ENCODE assay signal across 9 mouse cellular contexts in the genomic region with DNA sequence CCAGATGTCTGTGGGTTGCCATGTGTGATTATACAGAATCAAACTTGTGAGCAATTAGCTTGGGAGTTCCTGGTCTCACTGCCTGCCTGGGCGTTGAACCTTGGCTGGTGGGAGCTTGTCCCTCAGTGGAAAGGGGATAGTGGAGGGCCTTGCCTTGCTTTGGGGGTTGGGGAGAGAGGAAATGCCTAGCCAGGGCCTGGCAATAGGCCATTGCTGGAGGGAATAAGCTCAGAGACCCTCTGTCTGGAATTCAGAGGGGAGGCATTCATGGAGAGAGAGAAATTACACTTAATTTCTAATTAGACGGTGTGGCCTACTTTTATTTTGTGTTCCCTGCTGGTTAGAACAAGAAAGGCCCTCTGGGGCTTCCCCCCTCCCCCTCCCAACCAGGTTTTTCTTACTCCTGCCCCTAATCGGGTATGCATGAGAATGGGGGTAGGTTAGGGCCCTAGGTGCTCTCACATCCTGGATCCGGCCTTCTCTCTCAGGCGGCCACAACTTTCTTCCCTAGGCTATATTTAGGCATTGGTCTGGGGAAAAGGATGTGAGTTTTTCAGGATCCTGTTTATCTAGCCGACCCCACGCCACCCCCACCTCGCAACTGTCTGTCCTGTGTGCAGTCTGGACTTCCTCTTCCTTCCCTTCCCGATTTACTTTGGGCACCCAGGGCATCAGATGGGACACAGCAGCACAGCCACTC. TPM values are rescaled to one million over a fixed set of nuclear protein-coding genes. Genes with fewer than 3 reads are reported as not detected.
A peak's percentile ranks its signal among the peaks of the same experiment; 100 is the strongest.
DNase-seq lines count a peak whose midpoint lies in the region; ATAC-seq lines count a peak whose summit lies in the region.
"Had no signal": no experiment of that assay in that cellular context is flagged by ENCODE, and none has a peak within 500 bp of the region (broad histone marks: within the 10 kb centered on the region; RNA-seq: fewer than 3 reads in every experiment).

No protein-coding gene starts in this region.

- 64% methylated on average over 9 of the region's 9 CpGs for WGBS in midbrain, embryonic 12.5 days
- 67% methylated on average over 9 of the region's 9 CpGs for WGBS in midbrain, embryonic 10.5 days
- 34% methylated on average over 9 of the region's 9 CpGs for WGBS in forebrain, embryonic 14.5 days
- WGBS in neural tube, embryonic 13.5 days = 38% methylated on average over 9 of the region's 9 CpGs

- peaks cover 15% of the 10 kb centered on the region for H3K36me3 ChIP-seq in midbrain, embryonic 12.5 days
- H3K36me3 ChIP-seq in midbrain, embryonic 10.5 days = peaks cover 32% of the 10 kb centered on the region
- H3K36me3 ChIP-seq in forebrain, embryonic 14.5 days (ENCODE audit: control insufficient read depth, insufficient read depth, low read length) = peaks cover 28% of the 10 kb centered on the region
- H3K36me3 ChIP-seq in neural tube, embryonic 13.5 days = peaks cover 32% of the 10 kb centered on the region

- no peaks in the 10 kb centered on the region for H3K9me3 ChIP-seq in midbrain, embryonic 12.5 days
- no peaks in the 10 kb centered on the region for H3K9me3 ChIP-seq in midbrain, embryonic 10.5 days (replicated peaks)
- no peaks in the 10 kb centered on the region for H3K9me3 ChIP-seq in forebrain, embryonic 14.5 days (replicated peaks; ENCODE audit: control insufficient read depth, low read length)
- H3K9me3 ChIP-seq in neural tube, embryonic 13.5 days = no peaks in the 10 kb centered on the region

- H3K27me3 ChIP-seq in midbrain, embryonic 12.5 days = no peaks in the 10 kb centered on the region
- H3K27me3 ChIP-seq in midbrain, embryonic 10.5 days (ENCODE audit: low read depth, poor library complexity, severe bottlenecking) = no peaks in the 10 kb centered on the region
- H3K27me3 ChIP-seq in forebrain, embryonic 14.5 days (replicated peaks; ENCODE audit: control insufficient read depth, insufficient read depth, low read length) = no peaks in the 10 kb centered on the region
- no peaks in the 10 kb centered on the region for H3K27me3 ChIP-seq in neural tube, embryonic 13.5 days

- no peak for ATAC-seq in midbrain, embryonic 12.5 days (ENCODE audit: low FRiP score, low read depth)
- peak; percentile 60; the same call in 1 of the 2 replicates for ATAC-seq in forebrain, embryonic 14.5 days
- ATAC-seq in neural tube, embryonic 13.5 days (ENCODE audit: low read depth) = no peak

- no peak overlapping the region for H3K4me2 ChIP-seq in midbrain, embryonic 12.5 days (replicated peaks)
- H3K4me2 ChIP-seq in forebrain, embryonic 14.5 days (ENCODE audit: low read length) = no peak overlapping the region
- no peak overlapping the region for H3K4me2 ChIP-seq in neural tube, embryonic 13.5 days

- no peak overlapping the region for H3K4me3 ChIP-seq in midbrain, embryonic 12.5 days
- no peak overlapping the region for H3K4me3 ChIP-seq in midbrain, embryonic 10.5 days
- H3K4me3 ChIP-seq in forebrain, embryonic 14.5 days (ENCODE audit: low read depth, low read length) = no peak overlapping the region
- H3K4me3 ChIP-seq in neural tube, embryonic 13.5 days = no peak overlapping the region

- DNase-seq in midbrain, embryonic 10.5 days (ENCODE audit: low spot score) = no peak
- peak; percentile 74 for DNase-seq in forebrain, embryonic 14.5 days (ENCODE audit: low spot score)
- DNase-seq in kidney, postnatal 25 days = peak; percentile 63 to 76
- no peak for DNase-seq in cerebellum, postnatal 25 days
- no peak for DNase-seq in ovary, postnatal 10 days (ENCODE audit: low spot score)
- DNase-seq in right cerebral cortex, postnatal 4 days = no peak
- DNase-seq: thymus, postnatal 14 days had no signal

- peaks cover 6% of the 10 kb centered on the region; the same call in 1 of the 2 replicates for H3K4me1 ChIP-seq in midbrain, embryonic 12.5 days
- peaks cover 15% of the 10 kb centered on the region for H3K4me1 ChIP-seq in midbrain, embryonic 10.5 days
- H3K4me1 ChIP-seq in forebrain, embryonic 14.5 days (ENCODE audit: control insufficient read depth, insufficient read depth, low read length) = no peaks in the 10 kb centered on the region; the same call in 1 of the 2 replicates
- peaks cover 34% of the 10 kb centered on the region for H3K4me1 ChIP-seq in neural tube, embryonic 13.5 days (replicated peaks)

- no peak overlapping the region for H3K9ac ChIP-seq in midbrain, embryonic 12.5 days (replicated peaks)
- no peak overlapping the region for H3K9ac ChIP-seq in forebrain, embryonic 14.5 days (ENCODE audit: low read length)
- no peak overlapping the region for H3K9ac ChIP-seq in neural tube, embryonic 13.5 days

- H3K27ac ChIP-seq in midbrain, embryonic 12.5 days (replicated peaks) = 0 out of 2 replicates have a peak overlapping the region, but pooled peaks have one; percentile 15
- no peak overlapping the region; the same call in 1 of the 2 replicates for H3K27ac ChIP-seq in midbrain, embryonic 10.5 days (replicated peaks)
- peak overlapping the region; percentile 27; the same call in 1 of the 2 replicates for H3K27ac ChIP-seq in forebrain, embryonic 14.5 days (ENCODE audit: low read depth, low read length)
- H3K27ac ChIP-seq in neural tube, embryonic 13.5 days (replicated peaks) = peak overlapping the region; percentile 57

RNA-seq across cellular contexts. Expression of gene Gm10277, which starts 11.7 kb away (rescaled TPM):
- polyA plus RNA-seq in midbrain, embryonic 12.5 days (2016; fragmentation: Nextera tagmentation; extraction: Ambion mirVana) = 2.2 and 2.8 TPM in 2 replicates
- 1.4 and 1.5 TPM in 2 replicates for polyA plus RNA-seq in midbrain, embryonic 10.5 days (2016; fragmentation: Nextera tagmentation; extraction: Ambion mirVana)
- polyA plus RNA-seq in forebrain, embryonic 14.5 days (2014; fragmentation: Nextera tagmentation; extraction: Ambion mirVana) = 0.55 and 0.85 TPM in 2 replicates
- 1.7 and 2.8 TPM in 2 replicates for polyA plus RNA-seq in neural tube, embryonic 13.5 days (2015; fragmentation: Nextera tagmentation; extraction: Ambion mirVana)

RNA-seq across cellular contexts. Expression of gene Myo18a, which starts 12.8 kb away (rescaled TPM):
- polyA plus RNA-seq in midbrain, embryonic 12.5 days (2016; fragmentation: Nextera tagmentation; extraction: Ambion mirVana) = 61.0 and 61.7 TPM in 2 replicates
- polyA plus RNA-seq in midbrain, embryonic 10.5 days (2016; fragmentation: Nextera tagmentation; extraction: Ambion mirVana) = 24.6 and 38.7 TPM in 2 replicates
- 30.0 and 37.1 TPM in 2 replicates for polyA plus RNA-seq in forebrain, embryonic 14.5 days (2014; fragmentation: Nextera tagmentation; extraction: Ambion mirVana)
- polyA plus RNA-seq in neural tube, embryonic 13.5 days (2015; fragmentation: Nextera tagmentation; extraction: Ambion mirVana) = 43.2 and 44.2 TPM in 2 replicates

RNA-seq across cellular contexts. Expression of gene Cryba1, which starts 50.8 kb away (rescaled TPM):
- polyA plus RNA-seq in midbrain, embryonic 12.5 days (2016; fragmentation: Nextera tagmentation; extraction: Ambion mirVana) = 1.4 and 2.6 TPM in 2 replicates
- 1.9 and 2.0 TPM in 2 replicates for polyA plus RNA-seq in midbrain, embryonic 10.5 days (2016; fragmentation: Nextera tagmentation; extraction: Ambion mirVana)
- polyA plus RNA-seq in forebrain, embryonic 14.5 days (2014; fragmentation: Nextera tagmentation; extraction: Ambion mirVana) = 0.40 and 1.0 TPM in 2 replicates
- 4.2 and 5.6 TPM in 2 replicates for polyA plus RNA-seq in neural tube, embryonic 13.5 days (2015; fragmentation: Nextera tagmentation; extraction: Ambion mirVana)

Comparison
In these comparisons a context has a peak if more than half of its experiments do, and no peak if none do; other contexts are left out.
1. DNase-seq: peak in forebrain, embryonic 14.5 days (single experiment) and kidney, postnatal 25 days (2 of 2); none in midbrain, embryonic 10.5 days (single experiment), cerebellum, postnatal 25 days (0 of 2), ovary, postnatal 10 days (single experiment) and right cerebral cortex, postnatal 4 days (single experiment).